ENCODE assay signal across 8 mouse cellular contexts in the genomic region with DNA sequence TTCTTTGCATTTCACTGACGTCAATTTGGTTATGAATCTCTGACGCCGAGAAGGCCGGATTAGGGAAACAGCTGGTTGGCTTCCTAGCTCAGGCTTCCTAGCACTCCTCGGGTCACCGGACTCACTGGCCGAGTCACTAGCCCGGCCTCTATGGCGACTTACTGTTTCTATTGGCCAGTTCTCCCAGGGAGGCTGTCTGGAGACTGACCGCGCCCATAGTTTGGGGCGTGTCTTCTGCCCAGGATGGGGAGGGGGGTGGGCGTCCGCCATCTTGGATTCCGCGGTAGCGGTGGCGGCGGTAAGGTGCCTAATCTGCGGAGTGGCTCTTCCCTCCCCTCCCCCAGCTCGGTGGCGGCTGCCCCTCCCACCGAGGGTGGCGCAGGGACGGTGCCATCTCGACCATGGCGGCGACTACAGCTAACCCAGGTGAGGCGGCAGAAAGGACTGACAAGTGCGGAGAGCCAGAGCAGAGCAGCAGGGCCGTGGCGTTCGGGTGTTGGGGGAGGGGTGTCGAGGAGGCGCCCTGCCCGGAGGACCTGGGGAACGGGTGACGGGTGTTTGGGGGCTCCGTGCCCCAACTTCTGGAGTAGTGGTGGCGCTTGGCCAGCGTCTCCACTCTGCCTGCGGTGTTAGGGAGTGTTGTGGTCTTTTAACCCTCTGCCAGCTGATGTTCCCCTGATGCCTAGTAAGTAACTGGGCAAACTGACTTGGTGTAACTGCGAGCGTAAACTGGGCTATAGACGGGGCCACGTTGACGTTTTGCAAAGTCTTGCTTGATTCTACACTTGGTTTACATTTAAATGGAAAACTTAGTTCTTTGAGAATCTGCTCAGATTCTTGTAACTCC. TPM values are rescaled to one million over a fixed set of nuclear protein-coding genes. Genes with fewer than 3 reads are reported as not detected.
DNase-seq lines count a peak whose midpoint lies in the region; ATAC-seq and TF ChIP-seq lines count a peak whose summit lies in the region.

A gene (plus strand): TSS at position 253 of the 847 bp plus-strand sequence.

- peak within 1 kb of the TSS; percentile 87 for H3K4me3 ChIP-seq in gastrocnemius, adult 2 months
- H3K4me3 ChIP-seq in hindbrain, postnatal 0 days (ENCODE audit: low read length): peak within 1 kb of the TSS; percentile 92
- peak within 1 kb of the TSS; percentile 87 for H3K4me3 ChIP-seq in left cerebral cortex, adult 2 months

- DNase-seq in ZHBTc4 (ENCODE audit: low read depth, low spot score): peak; percentile 99
- peak; percentile 96 for DNase-seq in gastrocnemius, adult 2 months
- peak; percentile 97 for DNase-seq in hindbrain, postnatal 0 days (ENCODE audit: low spot score)
- peak; percentile 81 to 88 for DNase-seq in left cerebral cortex, adult 2 months (ENCODE audit: extremely low spot score in 1 of 2, low spot score in 2 of 2)
- DNase-seq in right cerebral cortex, adult 2 months (ENCODE audit: low spot score in 2 of 2): peak; percentile 86 to 91
- DNase-seq in urinary bladder, postnatal 14 days (ENCODE audit: low spot score): peak; percentile 92

- peaks cover 9% of the 10 kb centered on the region; the same call in 1 of the 2 replicates for H3K4me1 ChIP-seq in hindbrain, postnatal 0 days (ENCODE audit: insufficient read depth, low read length)

- H3K36me3 ChIP-seq in hindbrain, postnatal 0 days (ENCODE audit: insufficient read depth, low read length): peaks cover 5% of the 10 kb centered on the region; the same call in 1 of the 2 replicates

- WGBS in hindbrain, postnatal 0 days: under 1% methylated on average over 46 of the region's 47 CpGs

- ATAC-seq in common myeloid progenitor, adult 5-6 weeks (replicated peaks; ENCODE audit: low read depth, poor library complexity, severe bottlenecking): peak; percentile 99
- peak; percentile 100 for ATAC-seq in hindbrain, postnatal 0 days
- ATAC-seq in megakaryocyte, adult 5-6 weeks (ENCODE audit: poor library complexity, severe bottlenecking): peak; percentile 99

- intact Hi-C loops in gastrocnemius, adult 2 months (cut with DNase I): no loop called here
- intact Hi-C loops in left cerebral cortex, adult 2 months (cut with DNase I): loop anchor here (2.0 to 5.0 kb wide), 3 partner anchors 78 to 207 kb away; a partner anchor contains a TSS

- H3K27ac ChIP-seq in gastrocnemius, adult 2 months: peak within 1 kb of the TSS; percentile 99
- peak within 1 kb of the TSS; percentile 83 for H3K27ac ChIP-seq in hindbrain, postnatal 0 days
- peak within 1 kb of the TSS; percentile 89 for H3K27ac ChIP-seq in left cerebral cortex, adult 2 months

- H3K27me3 ChIP-seq in hindbrain, postnatal 0 days (ENCODE audit: insufficient read depth, low read length): no peaks in the 10 kb centered on the region

- H3K9ac ChIP-seq in hindbrain, postnatal 0 days (replicated peaks; ENCODE audit: low read length): peak within 1 kb of the TSS; percentile 74

- TF ChIP-seq CTCF in gastrocnemius, adult 2 months (IDR thresholded peaks at IDR 0.05): no peak
- TF ChIP-seq CTCF in hindbrain, postnatal 0 days (IDR thresholded peaks at IDR 0.05; ENCODE audit: low read depth): no peak; the same call in 1 of the 2 replicates
- no peak for TF ChIP-seq CTCF in left cerebral cortex, adult 2 months (IDR thresholded peaks at IDR 0.05)

- peak within 1 kb of the TSS; percentile 91 for H3K4me2 ChIP-seq in hindbrain, postnatal 0 days (ENCODE audit: low read depth, low read length)

- H3K9me3 ChIP-seq in hindbrain, postnatal 0 days (ENCODE audit: low read length): no peaks in the 10 kb centered on the region

RNA-seq across cellular contexts. Expression of the gene that starts here (rescaled TPM):
- 24.9 and 31.3 TPM in 2 replicates for total RNA-seq in common myeloid progenitor, adult 5-6 weeks (2017)
- total RNA-seq in gastrocnemius, adult 2 months (2021): 10 to 100 TPM; 43.2 to 48.0 TPM
- total RNA-seq in hindbrain, postnatal 0 days (2014; rRNA removed): 16.0 and 16.7 TPM in 2 replicates
- 9.6 and 11.6 TPM in 2 replicates for polyA plus RNA-seq in hindbrain, postnatal 0 days (2015; fragmentation: Nextera tagmentation; extraction: Ambion mirVana)
- total RNA-seq in left cerebral cortex, adult 2 months (2021): 10 to 100 TPM; 39.1 to 43.3 TPM
- 26.8 and 30.6 TPM in 2 replicates for total RNA-seq in megakaryocyte, adult 5-6 weeks (2015)
- total RNA-seq in megakaryocyte, adult 5-6 weeks (2017): 27.8 and 36.1 TPM in 2 replicates

Comparison
In these comparisons a context has a peak if more than half of its experiments do, and no peak if none do; other contexts are left out.
1. Peak in every context shown above with its lines: DNase-seq, ATAC-seq, H3K4me3 ChIP-seq and H3K27ac ChIP-seq.